Mouse (Mus musculus) left cerebral cortex, postnatal 36 days (tissue): ENCODE measurements around the gene Prdm5. TPM values are rescaled to one million over a fixed set of nuclear protein-coding genes. Genes with fewer than 3 reads are reported as not detected.

Experiments used
- DNase-seq, 2 experiments: peaks; one replicate each; pipeline ENCODE4 v3.0.0; 2021 to 2022; ENCODE audit warnings: low spot score in 2 of 2, mixed read lengths in 1 of 2
- intact Hi-C: fragments of 180-260 bp; cut with DNase I; formaldehyde crosslinking; loops from one replicate; pipeline ENCODE4 v1.15.1; 2025
- total RNA-seq, 2 experiments: library from RNA; stranded (reverse); gene quantifications; 2 replicates each; pipeline ENCODE4 v1.2.3; 2021

Gene Prdm5
- 1 to 10 TPM; 3.9 to 4.8 TPM for total RNA-seq

DNA sequence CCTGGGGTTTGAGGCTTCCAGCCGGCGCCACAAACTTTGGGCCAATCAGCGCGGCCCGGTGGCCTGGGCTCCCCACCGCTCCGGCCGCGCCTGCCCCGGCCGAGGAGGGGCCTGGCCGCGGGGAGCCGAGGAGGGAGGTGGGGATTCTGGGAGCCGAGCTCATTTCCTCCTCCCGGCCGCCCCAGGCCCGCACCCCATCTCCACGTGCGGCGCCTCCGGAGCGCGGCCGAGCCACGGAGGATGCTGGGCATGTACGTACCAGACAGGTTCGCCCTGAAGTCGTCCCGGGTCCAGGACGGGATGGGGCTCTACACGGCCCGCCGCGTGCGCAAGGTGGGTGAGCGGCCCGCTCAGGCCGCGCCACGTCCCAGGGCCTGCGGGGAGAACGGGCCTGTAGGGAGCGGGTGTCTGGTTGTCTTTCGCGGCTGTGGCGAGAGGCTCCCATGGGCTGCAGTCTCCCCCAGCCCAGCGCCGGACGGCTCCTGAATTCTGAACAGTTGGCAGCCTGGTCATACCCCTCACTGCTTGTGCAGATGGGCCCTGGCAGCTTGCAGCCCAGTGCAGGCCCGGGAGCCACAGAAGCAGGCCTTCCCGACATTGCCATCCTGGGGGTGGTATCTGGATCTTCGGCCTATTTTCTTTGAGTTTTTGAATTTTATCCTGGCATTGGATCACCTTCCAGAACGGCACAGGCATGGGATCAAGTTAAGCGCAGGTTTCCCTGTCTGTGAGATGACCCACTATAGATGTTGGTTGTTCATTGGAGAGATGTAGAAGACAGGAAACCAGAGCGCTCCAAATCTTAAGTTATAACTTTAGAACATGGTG lies at the start of gene Prdm5:
Gene Prdm5 (plus strand): TSS at position 128 of the 828 bp plus-strand sequence.
- intact Hi-C loops = no loop called here
- peak; percentile 32 to 53 for DNase-seq

DNA sequence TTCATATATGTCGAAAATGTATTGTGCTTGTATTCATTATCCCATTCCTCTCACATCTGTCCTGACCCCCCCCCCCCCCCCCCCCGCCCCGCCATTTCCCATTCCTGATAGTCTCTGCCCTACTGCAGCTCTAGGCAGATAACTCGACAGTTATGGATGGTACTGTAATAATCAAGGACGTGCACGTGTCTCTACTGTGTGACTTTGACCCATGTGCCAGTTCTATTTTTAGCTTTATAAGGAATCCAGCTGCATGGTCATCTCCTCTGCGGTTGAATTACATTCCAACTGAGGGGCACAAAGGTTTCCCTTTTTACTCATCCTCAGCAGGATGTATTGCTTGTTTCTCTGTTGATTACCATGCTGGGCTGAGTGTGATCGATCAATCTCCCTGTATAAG lies 39.3 kb upstream of the Prdm5 start:
- intact Hi-C loops = no loop called here
- no peak for DNase-seq

DNA sequence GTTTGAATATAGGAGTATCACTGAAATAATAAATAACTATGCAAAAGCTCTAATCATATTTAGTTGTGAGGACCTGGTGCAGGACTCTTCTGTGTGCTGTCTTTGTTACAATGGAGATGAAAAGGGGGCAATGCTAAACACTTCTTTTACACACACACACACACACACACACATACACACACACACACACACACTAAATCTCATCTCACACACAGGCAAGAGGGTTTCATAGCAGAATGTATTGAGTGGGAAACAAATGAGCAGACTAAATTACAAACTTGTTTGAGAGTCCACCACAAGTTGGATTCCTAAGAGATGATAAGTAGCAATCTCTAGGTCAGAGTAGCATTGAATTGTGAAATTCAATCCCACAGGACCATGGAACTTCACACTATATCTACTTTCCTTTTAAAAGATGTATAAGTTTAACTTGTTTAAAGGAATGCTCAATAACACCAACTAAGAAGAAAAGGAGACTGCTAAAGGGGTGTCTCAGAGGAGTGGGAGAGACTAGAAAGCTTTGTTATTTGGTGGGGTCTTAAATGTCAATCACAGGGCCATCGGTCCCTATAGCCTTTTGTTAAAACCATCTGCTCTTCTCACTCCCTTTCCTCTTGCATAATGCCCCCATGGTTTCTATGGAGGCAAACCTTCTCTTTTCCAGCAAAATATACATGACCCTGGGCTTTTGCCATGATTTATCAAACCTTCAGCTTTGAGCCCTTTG lies 35.5 kb upstream of the Prdm5 start:
- intact Hi-C loops = no loop called here
- DNase-seq = no peak

DNA sequence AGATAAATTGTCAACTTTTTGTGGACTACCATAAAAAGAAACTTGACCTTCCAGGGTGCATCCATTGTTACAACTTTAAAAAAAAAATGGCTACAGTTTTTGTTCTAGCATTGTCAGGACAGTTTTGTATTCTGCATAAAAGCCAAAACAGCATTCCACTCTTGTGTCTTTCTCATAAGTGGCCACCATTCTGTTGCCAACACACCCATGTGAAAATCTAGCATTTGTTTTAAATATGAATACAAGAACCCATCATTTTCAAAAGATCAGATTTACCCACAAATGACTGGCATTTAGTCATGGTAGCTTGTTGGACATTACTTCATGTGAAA lies 35.0 kb upstream of the Prdm5 start:
- intact Hi-C loops = no loop called here
- DNase-seq = no peak

DNA sequence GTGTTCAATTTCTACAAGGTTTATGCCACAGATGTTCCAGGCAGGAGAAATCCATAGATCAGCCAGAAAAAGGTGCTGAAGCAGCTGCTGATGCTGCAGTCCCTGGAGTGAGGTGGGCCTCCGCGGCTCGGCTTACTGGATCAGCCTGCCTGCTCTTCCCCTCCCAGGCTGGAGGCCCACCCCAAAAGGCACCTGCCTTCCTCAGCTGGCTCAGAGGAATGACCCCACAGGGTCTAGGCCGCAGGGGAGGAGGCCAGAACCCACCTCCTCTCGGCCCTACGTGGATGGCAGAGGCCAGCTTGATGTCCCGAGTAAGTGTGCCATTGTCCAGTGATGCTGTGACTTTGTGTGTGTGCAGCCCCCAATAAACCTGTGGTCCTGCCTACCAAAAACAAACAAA lies 20.6 kb upstream of the Prdm5 start:
- intact Hi-C loops = no loop called here
- DNase-seq = no peak

DNA sequence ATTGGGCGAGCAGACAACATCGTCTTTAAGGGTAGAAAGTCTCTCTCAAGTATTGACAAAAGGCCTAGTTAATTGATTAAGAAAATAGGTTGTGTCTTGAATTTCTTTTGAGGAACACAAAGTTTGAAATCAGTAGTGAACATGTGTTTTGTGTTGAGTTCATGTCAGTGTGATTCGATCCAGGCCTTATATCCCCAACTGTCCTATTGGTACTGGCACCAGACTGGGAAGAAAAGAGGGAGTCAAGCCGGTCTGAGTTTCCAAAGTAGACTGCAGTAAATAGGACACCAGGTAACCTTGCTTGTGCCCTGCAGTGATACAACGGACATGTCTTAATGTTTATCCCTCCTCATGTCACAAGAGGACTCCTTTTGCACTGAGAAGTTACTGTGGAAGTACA lies 19.6 kb upstream of the Prdm5 start:
- DNase-seq = no peak
- intact Hi-C loops = no loop called here

DNA sequence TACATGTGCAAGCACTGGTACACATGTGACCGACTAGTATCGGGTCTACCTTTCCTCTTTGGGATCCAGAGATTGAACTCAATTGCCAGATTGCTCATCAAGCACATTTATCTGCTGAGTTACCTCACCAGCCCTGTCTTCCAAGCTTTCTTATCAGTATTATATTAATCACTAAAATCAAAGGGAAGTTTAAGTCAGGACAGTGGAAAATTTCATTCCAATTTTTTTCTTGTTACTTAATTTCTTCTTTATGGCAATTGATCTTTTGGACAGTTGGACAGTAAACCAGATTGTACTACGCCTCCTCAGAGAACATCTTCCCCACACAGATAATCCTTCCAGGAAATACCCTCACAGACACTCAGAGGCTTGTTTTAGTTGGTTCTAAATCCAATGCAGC lies 18.7 kb upstream of the Prdm5 start:
- intact Hi-C loops = no loop called here
- DNase-seq = no peak

DNA sequence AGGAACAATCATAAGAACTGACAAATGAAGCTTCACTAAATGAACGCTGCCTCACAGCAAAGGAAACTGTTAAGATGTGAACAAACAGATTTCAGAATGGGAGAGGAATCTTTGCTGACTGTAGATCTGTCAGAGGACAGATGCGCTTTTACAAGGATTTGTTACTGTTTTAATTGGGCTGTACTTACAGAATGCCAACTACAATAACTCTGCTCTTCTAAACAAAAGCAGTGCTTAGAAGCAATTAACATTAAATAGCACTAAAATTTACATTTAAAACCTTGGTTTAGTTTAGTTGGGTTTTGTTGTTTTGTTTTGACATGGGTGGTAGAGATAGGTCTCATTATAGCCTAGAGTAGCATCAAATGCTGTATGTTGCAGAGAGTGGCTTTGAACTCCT lies 14.3 kb upstream of the Prdm5 start:
- intact Hi-C loops = no loop called here
- no peak for DNase-seq

DNA sequence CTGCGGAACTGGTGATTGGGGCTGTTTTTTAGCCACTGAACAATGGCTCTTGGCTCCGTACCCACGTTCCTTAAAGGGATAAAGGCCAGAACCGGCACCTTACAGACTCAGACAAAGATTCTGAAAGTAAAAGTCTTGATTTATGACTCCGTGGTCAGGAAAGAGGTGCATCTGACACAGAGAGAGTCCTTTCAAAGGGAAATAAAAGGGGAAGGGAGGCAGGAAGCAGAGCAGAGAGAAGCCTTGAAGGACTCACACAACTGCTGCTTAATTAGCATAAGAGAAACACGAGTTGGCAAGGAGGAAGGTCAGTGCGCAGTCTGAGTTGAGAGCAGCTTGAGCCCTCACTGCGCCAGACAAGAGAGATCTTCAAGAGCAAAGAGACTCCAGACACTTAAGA lies 13.7 kb upstream of the Prdm5 start:
- DNase-seq = no peak
- intact Hi-C loops = no loop called here

DNA sequence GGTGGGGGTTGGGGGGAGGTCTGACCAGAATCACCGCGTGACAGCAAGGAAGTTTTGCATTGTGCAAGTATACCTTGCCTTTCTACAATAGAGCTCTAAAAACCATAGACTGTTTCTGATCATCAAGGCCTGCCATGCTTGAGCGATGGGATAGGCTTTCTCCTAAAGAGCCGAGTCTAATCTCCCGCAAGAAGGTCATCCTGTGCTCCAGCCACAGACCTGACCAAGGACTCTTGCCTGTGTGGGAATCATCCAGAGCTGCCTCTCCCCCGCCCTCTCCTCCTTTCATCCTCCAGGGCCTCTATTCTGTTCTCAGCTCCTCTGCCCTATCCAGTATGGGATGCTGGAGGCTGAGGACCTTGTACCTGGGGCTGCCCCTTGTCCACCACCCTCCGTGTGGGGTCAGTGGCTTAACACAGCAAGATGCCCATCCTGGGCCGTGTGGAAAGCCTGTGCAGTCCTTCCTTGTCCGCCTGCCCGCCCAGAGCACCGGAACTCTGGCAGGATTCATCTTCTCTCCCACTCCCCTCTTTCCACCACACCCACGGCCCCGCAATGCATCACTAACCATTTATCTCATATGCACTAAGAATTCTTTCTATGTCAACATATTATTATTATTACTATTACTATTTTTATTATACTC lies 12.9 kb upstream of the Prdm5 start:
- intact Hi-C loops = no loop called here
- no peak for DNase-seq

DNA sequence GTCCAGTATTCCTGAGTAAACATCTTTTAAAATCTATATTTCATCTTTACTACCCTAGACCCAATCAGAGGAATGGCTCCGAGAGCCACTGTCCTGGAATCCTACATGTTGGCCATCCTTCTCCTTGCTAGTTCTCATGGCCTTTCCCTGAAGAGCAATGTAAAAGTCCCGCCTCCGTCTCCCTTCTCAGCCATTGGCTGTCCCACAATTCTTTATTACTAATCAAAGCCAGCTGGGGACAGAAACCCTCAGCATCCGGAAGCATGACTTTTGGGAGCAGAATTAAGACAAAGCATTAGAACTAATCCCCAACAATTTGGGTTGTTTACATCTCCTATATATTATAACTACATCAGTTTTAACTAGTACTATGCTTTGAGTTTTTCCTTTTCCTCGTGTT lies 10.9 kb upstream of the Prdm5 start:
- DNase-seq = no peak
- intact Hi-C loops = no loop called here

DNA sequence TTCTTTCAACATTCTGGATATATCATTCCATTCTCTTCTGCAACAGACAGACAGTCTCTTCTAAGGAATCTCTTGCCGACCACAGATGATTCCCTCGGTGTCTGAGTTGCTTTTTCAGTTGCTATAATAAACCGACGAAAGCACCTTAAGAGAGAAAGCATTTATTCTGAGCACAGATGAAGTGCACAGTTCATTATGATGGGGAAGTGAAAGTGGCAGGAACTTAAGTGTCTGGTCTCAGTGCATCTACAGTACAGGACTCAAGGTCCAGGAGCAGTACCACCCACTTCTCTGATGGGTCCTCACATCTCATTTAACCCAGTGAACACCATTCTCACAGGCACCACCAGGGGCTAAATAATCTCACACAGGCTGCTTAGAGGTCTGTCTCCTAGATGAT lies 5.2 kb upstream of the Prdm5 start:
- no peak for DNase-seq
- intact Hi-C loops = no loop called here

DNA sequence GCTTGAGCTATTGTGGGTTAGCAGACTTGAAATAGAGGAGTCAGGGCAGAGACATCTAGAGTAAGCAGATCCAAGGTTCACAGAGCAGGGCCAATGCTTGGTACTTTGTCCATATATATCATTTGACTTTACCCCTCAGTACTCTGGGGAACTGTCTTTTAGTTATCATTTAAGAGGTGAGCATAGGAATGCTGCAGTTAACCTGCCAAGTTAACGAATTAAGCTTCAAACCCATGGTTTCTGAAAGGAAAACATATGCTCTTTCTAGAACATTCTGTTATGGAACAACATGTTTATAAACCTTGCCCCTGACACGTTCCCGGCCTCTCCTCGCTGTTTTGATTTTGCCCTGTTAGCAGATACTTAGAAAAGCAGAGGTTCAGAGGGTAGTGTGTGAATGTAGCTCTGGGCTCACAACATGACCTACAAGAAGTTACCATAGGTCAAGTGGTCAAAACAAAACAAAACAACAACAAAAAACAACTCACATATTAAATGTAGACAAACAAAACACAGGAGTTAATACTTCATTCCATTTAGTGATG lies 973 bp downstream of the Prdm5 start:
- intact Hi-C loops = no loop called here

DNA sequence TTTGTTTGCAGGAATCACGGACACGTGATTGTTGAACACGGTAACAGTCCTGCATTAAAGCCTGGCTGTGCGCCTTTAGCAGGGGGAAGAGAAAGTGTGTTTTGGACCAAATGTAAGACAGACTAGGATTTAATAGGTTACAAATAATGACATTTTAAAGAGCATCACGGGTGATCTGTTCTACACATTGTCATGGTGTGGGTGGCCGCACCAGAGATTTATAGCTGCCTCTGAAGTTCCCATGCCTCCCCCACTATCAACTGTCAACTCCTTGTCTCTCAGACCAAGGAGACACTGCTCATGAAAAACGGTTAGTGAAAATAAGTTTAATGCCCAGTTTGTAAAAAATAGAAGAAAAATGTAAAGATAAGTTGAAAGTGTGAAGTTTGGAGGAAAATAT lies 2.7 kb downstream of the Prdm5 start:
- intact Hi-C loops = no loop called here
- DNase-seq = no peak

More for the DNA sequence above, 973 bp downstream of the Prdm5 start:
- DNase-seq = no peak

DNA sequence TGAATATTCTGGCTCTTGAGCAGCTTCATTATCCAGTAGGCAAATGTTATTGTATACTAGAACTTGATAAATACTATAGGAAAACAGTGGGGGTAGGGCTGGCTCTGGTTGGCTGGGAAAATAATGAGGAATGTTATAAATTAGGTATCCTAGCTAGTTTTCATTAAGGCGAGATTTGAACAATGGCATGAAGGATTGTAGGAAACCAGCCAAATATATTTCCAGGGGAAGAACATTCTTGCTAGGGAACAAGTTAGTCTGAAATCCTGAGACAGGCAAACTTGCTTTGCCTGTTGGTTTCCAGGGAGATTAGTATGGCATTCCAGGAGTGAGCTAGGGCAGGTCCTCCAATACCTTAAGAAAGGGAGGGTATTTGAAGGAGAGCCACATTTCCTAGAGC lies 4.9 kb downstream of the Prdm5 start:
- intact Hi-C loops = no loop called here
- DNase-seq = no peak

DNA sequence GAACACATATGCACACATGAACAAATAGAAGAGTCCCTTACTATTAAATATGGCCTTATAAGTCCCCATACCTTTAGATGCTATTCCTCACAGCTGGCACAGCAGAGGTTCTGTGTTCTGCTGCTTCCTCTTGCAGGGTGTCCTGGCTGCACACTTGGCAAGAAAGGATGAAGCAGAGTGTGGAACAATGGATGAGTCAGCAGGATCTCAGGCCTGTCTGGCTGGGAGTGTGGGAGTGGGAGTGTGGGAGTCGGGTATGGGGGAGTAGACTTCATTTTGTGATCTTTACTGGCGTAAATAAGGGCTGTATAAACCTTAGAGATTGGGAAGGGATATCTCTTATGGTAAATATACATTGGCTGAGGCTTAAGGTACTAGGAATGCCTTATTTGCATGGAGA lies 14.1 kb downstream of the Prdm5 start:
- DNase-seq = peak in 1 of 2 experiments; percentile 15
- intact Hi-C loops = no loop called here

DNA sequence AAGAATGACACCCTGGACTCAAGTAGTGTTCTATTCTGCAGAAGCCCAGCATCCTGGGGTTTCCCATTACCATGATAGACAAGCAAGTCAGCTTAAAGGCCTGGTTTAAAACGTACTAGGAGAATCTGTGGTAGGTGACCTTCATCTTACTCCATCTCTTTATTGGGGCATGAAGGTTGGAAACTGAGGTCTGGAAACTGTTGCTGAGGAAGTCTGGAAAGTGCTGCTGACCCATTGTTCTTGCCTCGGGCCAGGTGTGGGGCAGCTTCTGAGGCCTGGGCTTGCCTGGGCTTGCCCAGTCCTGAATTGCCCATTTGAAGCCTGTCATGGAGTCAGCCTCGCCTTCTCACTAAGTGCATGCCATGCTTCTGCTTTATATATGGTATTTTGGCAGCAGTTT lies 17.8 kb downstream of the Prdm5 start:
- DNase-seq = no peak
- intact Hi-C loops = no loop called here

DNA sequence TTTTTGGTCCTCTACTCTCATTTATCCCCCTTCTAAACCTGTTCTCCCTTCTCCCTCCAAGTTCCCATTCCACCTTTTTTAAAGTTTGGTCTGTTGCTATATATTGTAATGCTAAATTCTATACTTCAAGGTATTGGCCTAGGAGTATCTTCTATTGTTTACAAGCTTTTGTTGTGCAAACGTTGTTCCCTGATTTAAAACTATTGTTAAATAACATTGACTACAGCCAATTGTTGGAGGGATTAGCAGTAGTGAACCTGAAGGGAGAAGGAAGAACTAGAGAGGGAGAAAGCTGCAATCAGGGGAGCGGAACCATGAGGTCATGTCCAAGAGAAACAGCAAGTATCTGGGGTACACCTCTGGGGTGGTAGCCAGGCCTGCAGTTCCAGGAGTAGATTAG lies 18.5 kb downstream of the Prdm5 start:
- intact Hi-C loops = no loop called here
- no peak for DNase-seq

DNA sequence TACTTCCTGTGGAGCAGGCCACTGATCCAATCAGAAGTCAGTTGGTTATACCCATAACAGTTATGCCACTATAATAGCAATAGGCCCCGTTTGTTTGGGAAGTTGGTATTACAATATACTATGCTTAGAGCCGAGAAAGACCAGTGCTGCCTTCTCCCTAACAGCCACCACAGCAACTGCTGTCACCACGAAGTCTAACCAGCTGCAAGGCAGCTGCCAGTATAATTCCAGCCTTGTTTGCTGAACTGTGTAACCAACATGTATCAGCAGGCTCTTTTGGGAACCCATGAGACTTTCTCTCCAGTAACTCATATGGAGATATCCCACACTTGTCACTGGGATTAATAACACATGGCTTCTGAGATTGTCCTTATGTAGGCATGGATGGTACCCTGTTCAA lies 19.6 kb downstream of the Prdm5 start:
- no peak for DNase-seq
- intact Hi-C loops = no loop called here

DNA sequence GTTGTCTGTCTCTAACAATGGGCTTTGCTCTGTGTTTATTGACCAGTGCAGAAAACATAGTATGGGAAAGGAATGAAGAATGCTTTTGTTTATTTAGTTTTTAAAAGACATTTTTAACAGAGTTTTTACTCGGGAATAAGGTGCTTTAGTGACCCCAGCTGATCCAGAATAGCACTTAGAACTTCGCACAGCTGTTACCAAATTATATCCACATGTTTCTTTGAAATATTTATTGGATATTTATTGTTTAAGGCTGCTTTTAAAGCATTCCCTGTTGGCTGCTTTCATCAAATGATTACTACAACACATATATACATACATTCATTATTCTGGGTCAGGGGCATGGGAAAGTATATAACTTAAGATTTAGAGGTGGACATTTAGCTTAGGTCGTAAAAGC lies 32.9 kb downstream of the Prdm5 start:
- intact Hi-C loops = no loop called here
- no peak for DNase-seq
